Mouse (Mus musculus) megakaryocyte progenitor cell, adult 5-6 weeks (primary cell): ENCODE data around the gene Ogg1. TPM values are rescaled to one million over a fixed set of nuclear protein-coding genes. Genes with fewer than 3 reads are reported as not detected.

ENCODE experiments used
- ATAC-seq: replicated peaks from 2 replicates; pipeline ENCODE4 v1.8.0; 2016; ENCODE audit warnings: mild to moderate bottlenecking, moderate TSS enrichment, inconsistent platforms; ENCODE audit not compliant: poor library complexity
- total RNA-seq, 2 experiments: library from RNA; stranded (forward) in 1 of 2; stranded (reverse) in 1 of 2; fragments of 157-497, 149-512 nt in 1 of 2; fragments of 200-1000 nt in 1 of 2; gene quantifications; 2 replicates each; pipeline versions ENCODE4 v1.2.3 to v1.2.4; 2015 to 2017

The Ogg1 gene
- total RNA-seq (2015) = 12.7 and 13.4 TPM in 2 replicates
- 4.1 and 9.7 TPM in 2 replicates for total RNA-seq (2017)

DNA sequence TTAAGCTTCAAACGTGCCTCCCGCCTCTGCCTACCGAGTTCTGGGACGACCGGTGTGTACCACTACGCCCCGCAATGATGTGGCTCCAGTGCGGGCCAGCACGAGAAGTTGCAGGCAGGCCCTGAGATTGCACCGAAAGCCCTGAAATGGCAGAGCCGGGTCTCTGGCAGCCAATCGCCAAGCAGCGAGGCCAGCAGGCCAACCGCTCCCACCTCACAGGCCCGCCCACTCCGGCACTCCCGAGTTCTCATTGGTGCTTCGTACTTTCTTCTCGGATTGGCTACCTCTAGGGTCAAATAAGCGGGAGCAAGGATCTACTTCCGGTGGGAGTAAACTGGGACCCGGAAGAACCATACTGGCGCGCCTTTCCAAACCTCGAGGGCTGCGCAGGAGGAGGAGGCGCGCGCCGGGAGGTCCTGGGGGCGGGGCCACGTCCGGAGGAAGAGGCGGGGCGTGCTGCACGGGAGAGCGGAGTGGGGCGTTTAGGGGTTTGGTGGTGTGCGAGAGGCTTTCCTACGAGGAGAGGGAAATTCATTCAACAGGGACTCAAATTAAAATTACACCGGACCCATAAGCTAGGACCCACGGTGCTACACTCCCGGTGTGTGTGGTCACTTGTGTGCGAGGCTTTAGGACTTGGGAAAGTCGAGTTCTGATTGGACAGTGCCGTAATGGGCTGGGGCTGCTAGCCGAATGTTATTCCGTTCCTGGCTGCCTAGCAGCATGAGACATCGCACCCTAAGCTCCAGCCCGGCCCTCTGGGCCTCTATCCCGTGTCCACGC, at the start of gene Ogg1:
Gene Ogg1, plus strand, starts transcription at position 440 of the 783 bp plus-strand sequence.
- ATAC-seq = peak; percentile 89

DNA sequence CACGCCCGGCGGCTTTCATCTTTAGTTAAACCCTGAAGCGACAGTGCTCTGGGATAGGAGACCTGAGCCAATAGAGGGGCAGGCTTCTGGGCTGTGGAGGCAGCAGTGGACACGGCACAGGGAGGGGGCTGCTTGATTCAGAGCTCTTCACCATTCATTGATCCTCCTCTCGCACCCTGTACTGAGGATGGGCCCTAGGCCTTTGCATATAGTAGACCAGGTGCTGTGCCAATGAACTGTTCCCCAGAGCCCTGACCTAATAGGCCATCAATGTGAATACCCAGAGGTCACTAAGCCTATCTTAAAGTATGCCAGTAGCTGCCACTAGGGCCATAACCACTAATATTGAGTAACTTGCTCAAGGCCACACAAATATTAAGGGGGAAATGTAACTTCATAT, 45.1 kb upstream of the Ogg1 start:
- no peak for ATAC-seq

DNA sequence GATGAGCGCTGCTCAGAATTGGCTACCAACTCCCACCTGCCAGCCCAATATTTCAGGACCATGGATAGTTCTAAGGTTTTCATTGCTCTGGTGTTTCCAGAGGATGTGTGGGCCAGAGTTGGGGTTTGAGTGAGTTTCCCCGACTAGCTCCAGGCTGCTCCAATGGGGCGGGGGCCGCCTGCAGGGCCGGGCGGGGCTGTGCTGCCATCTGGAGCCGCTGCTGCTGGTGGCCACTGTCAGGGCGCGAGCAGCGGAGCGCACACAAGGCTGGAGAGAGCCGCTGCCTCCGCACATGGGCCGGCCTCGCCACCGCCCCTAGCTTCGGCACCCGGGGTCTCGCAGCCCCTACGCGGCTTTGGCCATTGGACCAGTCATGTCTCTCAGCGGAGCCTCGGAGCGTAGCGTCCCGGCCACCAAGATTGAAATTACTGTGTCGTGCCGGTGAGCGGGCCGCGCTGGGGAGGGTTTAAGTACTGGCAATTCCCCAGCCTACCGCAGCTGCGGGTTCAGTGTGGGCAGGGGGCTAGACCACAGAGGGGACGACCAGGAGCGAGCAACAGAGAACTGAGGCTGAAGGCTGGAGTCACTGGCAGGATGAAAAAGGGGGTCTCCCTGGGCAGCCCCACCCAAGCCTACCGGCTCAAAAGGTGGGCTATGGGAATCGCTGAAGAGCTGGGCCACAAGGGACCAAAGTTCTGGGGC, 44.5 kb upstream of the Ogg1 start, which contains the start of gene Cpne9:
Gene Cpne9, plus strand, starts transcription at position 207 of the 702 bp plus-strand sequence.
- peak; percentile 52 for ATAC-seq

DNA sequence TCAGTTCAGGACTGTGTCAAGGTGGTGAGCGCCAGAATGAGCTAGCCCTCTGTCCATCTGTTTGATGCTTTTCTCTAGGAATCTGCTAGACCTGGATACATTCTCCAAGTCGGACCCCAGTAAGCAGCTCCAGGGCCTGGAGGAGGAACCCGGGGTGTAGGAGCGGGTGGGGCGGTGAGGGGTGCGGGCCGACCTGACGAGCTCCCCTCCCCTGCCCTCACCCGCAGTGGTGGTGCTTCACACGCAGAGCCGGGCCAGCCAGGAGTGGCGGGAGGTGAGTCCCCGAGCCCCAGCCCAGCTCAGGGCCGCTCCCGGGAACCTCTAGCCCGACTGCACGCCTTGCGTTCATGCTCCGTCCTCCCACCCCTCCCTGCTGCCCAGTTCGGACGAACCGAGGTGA, 43.8 kb upstream of the Ogg1 start:
- no peak for ATAC-seq

DNA sequence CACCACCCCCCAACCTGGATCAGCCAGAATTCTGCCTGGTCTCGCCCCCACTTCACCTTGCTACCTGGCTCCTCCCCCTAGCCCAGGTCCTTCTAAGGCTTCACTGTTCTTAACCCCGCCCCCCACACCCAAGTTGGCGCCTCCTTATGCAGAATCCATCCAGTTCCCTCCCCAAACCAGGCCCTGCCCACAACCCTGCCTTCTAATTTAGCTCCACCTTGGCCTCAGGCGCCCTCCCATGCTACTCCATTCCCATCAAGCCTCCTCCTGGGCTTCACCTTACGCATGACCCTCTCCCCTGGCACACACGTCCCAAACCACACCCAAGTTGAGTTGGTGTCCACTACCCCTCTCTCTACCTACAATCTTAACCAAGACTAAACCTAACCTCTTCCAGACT, 43.3 kb upstream of the Ogg1 start:
- peak; percentile 26; the same call in 1 of the 2 replicates for ATAC-seq

DNA sequence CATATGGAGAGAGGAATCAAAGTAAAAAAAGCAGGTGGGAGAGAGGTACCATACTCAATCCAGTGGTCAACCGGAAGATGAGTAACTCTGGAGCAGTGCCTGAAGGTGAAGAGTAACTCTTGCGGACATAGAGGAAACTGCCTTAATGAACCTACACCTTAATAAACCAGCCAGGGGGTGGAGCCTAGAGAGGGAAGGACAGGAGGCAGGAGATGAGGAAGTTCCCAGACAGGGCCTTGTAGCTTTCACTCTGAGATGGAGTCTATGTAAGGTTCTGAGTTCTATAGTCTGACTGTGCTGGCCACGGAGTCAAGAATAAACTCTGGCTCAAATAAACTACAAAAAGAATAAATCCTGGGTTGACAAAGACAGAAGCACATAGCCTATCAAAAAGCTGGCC, 41.8 kb upstream of the Ogg1 start:
- peak; percentile 63 for ATAC-seq

DNA sequence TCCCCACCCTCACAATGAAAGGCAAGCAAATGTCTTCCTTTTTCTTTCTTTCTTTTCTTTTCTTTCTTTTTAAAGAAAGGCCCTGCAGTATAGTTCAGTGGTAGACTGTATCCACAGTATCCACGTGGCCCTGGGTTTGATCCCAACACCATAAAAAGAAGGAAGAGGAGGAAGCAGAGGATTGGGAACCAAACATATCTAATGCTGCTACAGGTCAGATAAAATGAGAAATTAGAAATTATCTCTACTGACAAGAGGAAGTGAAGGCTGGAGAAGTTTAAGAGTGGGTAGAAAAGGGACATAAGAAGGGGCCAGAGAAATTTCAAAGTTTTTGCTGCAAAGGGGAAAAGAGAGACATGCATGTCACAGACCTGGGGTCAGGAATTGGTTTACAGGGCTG, 40.5 kb upstream of the Ogg1 start:
- ATAC-seq = no peak

DNA sequence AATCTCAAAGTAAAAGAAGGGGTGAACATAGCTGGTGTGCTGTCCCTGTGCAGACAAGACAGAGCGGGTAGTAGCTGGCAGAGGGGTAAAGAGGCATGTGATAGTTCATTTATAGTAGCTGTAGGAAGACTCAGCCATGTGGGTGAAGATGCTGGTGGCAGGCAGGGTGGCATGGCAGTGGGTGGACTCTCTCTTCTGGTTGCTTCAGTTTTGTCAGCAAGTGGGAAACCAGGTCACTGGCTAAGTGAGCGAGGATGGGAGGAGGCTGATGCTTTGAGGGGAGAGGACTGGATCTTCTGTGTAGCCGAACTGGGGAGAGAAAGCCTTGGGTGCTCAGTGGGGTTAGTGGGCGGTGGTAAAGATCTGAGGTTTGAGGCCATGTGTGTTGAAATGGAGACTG, 39.5 kb upstream of the Ogg1 start:
- ATAC-seq = no peak

DNA sequence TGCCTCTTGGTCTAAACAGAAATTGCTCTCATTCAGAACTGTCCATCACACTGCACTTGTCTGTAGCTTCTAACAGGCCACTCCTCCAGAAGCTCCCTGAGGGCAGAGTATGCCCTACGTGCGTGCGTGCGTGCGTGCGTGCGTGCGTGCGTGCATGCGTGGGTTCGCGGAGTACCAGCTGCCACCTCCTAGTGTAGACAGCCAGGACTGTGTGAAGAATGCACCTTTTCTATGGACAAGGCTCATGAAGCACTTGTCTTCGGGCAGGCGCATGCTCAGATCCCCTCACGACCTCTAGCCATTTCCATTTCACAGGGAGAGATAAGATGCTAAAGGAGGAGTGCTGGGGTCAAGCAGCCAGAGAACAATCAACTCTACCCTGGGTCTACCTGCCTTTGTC, 37.4 kb upstream of the Ogg1 start:
- ATAC-seq = no peak

DNA sequence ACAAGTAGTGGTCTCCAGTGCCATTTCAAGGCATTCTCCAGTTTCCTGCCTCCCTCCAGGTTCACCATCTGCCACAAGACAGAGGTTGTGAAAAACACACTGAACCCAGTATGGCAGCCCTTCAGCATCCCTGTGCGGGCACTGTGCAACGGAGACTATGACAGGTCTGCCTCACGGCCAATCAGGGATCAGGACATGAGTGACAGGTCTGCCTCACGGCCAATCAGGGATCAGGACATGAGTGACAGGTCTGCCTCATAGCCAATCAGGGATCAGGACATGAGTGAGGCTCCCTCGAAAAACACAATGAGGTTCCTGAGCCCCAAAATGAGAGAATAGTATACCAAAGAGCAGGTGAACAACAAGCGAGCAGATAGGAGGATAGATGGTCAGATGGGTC, 36.4 kb upstream of the Ogg1 start:
- 0 out of 2 replicates have a peak, but pooled peaks have one; percentile 39 for ATAC-seq

DNA sequence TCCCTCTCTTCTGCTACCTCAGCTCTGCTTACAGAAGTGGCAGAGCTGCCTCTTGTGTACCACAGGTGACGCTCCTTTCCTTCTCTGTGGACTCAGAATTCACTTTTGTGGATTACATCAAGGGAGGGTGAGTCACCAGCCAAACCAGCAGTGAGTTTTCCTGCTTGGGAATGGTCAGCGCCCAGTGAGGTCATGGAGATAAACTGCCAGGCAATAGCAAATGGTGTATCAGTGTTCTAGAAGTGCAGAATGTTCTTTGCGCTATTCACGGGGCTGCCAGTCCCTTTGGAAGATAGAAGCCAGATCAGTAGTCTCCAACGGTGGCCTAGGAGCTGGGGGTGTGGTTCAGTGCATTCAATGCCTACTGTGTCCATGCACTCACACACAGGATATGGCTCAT, 33.8 kb upstream of the Ogg1 start:
- ATAC-seq = no peak

DNA sequence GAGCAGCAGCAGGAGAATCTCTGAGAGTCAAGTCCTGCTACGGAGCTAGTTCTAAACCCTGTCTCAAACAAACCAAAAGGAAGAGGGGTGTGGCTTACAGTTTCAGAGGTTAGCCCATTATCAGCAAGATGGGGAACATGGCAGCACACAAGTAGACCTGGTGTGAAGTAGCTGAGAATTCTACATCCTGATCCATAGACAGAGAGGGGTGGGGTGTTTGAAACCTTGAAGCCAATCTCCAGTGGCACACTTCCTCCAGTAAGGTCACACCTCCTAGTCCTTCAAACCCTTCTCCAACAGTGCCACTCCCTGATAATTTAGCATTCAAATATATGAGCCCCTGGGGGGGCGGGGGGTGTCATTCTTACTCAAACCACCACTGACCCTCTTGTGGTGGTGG, 30.7 kb upstream of the Ogg1 start:
- no peak for ATAC-seq

DNA sequence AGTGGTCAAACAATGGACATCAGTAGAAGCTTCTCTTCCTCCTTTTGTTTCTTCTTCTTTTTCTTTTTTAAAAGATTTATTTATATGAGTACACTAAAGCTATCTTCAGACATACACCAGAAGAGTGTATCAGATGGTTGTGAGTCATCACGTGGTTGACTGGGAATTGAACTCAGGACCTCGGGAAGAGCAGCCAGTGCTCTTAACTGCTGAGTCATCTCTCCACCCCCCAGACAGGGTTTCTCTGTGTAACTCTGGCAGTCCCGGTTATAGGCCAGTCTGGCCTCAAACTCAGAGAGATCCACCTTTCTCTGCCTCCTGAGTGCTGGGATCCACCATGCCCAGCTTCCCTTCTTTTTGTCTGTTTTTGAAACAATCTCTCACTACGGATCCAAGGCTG, 30.1 kb upstream of the Ogg1 start:
- ATAC-seq = no peak

DNA sequence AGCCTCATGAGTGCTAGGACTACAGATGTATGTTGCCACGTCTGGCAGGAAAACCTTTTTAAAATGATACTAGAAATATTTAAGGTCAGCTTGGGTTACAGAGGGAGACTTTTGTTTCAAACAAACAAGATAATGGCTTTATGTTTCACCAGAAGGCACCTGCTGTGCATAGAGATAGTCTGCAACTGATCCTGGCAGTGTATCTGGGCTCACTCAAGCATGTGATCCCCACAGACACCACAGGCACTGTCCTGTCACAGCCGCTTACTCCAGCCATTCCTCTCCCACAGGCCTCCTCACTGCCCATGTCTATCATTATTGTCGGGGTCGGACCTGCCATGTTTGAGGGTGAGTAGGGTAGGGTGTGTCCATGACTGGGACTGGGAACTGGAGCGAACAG, 25.4 kb upstream of the Ogg1 start:
- no peak for ATAC-seq

DNA sequence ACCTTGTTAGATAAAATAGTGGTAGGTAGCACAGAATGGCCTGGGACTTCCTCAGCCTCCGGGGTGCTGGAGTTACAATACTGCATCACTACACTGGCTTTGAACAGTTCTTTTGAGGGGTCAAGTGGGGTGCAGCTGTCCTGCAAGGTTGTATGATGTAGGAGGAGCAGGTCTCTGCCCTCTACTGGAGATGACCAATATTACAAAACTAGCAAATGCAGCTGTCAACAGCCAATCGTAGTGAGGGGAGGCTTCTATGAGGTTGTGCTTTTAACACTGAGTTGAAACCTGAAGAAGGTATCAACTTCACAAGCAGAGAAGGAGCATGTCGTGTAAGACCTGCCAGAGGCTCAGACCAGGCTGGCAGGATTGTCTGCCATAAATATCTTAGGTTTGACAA, 24.5 kb upstream of the Ogg1 start:
- peak; percentile 34 for ATAC-seq

DNA sequence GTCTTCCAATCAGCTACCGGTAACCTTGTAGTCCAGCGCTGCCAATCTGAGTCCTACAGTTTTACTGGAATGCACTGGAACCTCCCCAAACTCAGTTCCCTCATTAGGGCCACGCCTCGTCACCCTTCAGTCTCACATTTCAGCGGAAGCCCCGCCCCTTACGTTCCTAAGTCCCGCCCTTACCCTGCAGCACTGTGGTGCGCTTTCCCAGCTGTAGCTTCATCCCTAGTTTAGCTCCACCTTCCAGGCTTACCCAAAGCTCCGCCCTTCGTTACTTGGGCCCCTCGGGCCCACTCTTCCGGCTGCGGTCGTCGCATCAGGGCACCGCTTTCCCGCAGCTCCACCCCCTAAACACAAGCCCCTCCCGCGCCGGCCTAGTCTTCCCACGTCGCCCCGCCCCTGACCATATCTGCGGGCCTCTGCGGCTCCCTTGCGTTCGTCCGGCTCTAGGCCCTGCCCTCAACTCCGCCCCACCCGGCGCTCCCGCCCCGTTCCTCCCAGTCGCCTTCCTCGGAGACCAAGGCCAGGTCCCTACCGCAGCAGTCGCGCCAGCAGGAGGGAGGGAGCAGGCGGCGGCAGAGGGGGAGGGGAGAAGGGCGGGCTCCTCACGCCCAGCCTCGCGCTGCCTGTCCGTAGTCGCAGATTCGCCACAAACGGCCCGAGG, 20.3 kb upstream of the Ogg1 start:
- ATAC-seq = peak; percentile 76

DNA sequence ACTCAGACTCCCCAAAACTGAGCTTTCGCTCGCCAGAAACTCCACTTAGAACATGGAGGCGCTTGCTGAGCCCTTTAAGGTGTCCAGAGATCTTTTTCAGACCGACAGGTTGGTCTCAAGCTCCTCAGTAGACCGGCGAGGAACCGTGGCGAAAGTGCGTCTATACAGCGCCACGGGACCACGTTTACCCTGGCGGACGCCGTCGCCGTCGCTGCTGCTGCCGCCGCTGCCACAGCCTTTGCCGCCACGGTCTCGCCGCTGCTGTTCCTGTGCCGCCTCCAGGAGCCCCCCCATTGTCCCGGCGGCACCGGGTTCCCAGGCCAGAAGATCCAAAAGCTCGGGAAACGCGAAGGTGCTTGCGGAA, 19.8 kb upstream of the Ogg1 start, which contains the start of gene Brpf1:
Gene Brpf1, plus strand, starts transcription at position 152 of the 364 bp plus-strand sequence.
- ATAC-seq = peak; percentile 30

DNA sequence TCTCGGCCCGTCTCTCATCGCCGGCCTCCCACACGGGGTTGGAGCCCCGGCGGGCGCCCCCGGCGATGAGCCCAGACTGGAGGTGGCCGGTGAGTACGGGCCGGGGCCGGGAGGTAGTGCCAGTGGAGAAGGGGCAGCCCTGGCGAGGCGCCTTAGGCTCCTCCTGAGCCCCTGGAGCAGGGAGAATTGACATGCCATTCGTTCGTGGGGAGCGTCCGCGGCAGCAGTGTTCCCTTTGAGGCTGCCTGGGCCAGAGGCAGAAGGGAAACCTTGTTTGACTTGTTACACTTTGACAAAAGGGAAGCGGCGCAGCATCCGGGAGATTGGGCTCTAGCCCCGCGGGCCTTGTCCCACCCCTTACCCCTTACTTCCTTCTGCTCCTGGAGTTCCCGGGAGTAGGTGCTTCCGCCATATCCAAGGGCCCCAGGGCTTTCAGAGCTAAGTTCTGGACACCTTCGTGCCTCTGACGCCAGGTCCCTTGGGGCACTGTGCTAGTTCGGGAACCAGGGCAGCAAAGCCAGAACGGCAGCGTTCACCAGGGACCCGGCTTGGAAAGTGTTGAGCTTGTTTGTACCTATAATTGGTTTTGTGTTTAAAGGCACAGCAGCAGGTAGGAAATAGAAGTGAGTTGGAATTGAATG, 19.2 kb upstream of the Ogg1 start:
- peak; percentile 14 for ATAC-seq

DNA sequence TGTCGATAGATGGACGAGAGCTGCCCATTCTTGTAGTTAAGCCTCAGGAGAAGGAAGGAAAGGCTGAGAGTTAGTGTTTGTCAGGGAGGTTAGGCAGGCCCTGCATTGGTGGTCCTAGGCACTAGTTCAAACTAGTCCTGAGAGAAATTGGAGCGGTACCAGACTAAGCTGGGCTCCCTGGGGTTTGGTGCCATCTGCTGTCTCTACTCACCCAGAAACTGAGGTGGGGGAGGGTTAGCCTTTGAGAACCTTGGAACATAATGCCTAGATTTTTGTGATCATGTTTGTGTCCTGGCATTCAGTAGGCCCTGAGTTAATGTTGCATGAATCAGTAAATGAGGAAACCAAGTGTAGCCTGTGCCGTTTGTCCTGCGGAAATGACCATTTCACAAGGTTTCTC, 18.6 kb upstream of the Ogg1 start:
- ATAC-seq = peak; percentile 6; the same call in 1 of the 2 replicates

DNA sequence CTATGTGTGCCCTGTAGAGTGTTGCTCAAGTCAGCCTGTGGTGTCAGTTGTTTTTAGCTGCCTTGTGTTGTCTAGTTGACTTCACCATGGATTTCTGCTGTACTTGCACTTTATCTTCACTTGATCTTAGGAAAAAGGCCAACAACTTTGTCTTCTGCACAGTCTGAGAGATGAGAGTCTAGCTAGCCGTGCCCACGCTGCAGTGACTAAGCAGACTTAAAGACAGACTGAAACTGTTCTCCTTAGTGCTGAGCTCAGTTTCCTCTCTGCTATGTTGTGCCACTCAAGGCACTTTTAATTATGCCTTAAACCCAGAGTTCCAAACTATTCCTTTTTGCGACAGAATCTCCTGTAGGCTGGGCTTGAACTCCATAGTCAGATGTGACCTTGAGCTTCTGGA, 10.8 kb upstream of the Ogg1 start:
- no peak for ATAC-seq

DNA sequence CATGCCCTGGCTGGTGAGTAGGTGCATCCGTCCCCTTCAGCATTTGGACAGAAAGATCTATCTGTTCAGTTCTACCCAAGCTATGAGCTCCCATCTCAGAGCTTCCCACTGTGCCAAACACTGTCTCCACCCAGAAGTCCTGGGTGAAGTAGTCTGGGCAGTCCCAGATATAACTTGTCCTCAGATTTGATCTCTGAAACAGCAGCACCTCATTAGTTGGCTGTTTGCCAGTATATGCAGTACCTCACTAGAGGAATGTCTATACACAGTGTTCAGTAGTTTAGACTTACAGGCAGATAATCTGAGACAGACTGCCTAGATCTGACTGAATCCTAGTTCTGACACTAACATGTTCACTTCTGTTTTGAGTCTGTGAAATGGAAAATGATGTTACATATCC, 2.6 kb downstream of the Ogg1 start:
- no peak for ATAC-seq
